Mouse (Mus musculus): Measurements from ENCODE around the gene Cir1. TPM values are rescaled to one million over a fixed set of nuclear protein-coding genes. Genes with fewer than 3 reads are reported as not detected.

The Cir1 gene
- polyA plus RNA-seq, 1 experiment, result 6.6 TPM

- H3K79me2 ChIP-seq (ENCODE audit: control insufficient read depth, insufficient read depth), result no peaks in the 10 kb centered on the region
- TF ChIP-seq POLR2AphosphoS2 (IDR thresholded peaks at IDR 0.05; ENCODE audit: insufficient read length, low read depth) (no peak), POLR2A (IDR thresholded peaks at IDR 0.05; ENCODE audit: insufficient read length, low read depth) (no peak)
- no peak overlapping the region for H3K4me2 ChIP-seq (ENCODE audit: low read depth)
- peaks cover 11% of the 10 kb centered on the region for H3K36me3 ChIP-seq (ENCODE audit: control insufficient read depth, insufficient read depth)
- no peak overlapping the region for H3K4me3 ChIP-seq
- no peak overlapping the region for H3ac ChIP-seq (ENCODE audit: control insufficient read depth, insufficient read length)
- H3K27me3 ChIP-seq (ENCODE audit: control insufficient read depth, insufficient read depth, insufficient read length), result no peaks in the 10 kb centered on the region
Measured at GRCm38 (mm10) chr2:73298841-73299240, 13.7 kb downstream of the Cir1 start.

DNA sequence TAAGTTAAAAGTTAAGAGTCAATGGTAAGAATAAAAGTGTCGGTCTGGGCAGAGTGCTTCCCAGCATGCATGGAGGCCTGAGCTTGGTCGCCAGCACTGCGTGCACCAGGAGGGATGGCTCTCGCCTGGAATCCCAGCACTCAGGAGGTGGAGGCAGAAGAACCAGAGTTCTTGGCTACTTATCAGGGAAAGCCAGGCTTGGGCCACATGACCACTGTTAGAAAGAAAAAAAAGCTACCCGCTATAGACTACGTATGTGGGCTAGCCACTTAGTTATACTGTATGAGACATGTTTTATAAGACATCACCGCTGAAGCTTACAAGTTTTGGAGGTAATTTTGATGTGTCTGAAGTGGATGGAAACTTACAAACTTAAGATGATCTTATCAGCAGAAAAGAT, 14.3 kb downstream of the Cir1 start:
- Histone ChIP-seq H3K79me2 (ENCODE audit: control insufficient read depth, insufficient read depth) (no peaks in the 10 kb centered on the region), H3K4me2 (ENCODE audit: low read depth) (no peak overlapping the region), H3K27me3 (ENCODE audit: control insufficient read depth, insufficient read depth, insufficient read length) (no peaks in the 10 kb centered on the region), H3K36me3 (ENCODE audit: control insufficient read depth, insufficient read depth) (peaks cover 11% of the 10 kb centered on the region), H3K4me3 (no peak overlapping the region), H3ac (ENCODE audit: control insufficient read depth, insufficient read length) (no peak overlapping the region)
- TF ChIP-seq MAX (IDR thresholded peaks at IDR 0.05; ENCODE audit: low read depth) (no peak), POLR2AphosphoS2 (IDR thresholded peaks at IDR 0.05; ENCODE audit: insufficient read length, low read depth) (no peak)

DNA sequence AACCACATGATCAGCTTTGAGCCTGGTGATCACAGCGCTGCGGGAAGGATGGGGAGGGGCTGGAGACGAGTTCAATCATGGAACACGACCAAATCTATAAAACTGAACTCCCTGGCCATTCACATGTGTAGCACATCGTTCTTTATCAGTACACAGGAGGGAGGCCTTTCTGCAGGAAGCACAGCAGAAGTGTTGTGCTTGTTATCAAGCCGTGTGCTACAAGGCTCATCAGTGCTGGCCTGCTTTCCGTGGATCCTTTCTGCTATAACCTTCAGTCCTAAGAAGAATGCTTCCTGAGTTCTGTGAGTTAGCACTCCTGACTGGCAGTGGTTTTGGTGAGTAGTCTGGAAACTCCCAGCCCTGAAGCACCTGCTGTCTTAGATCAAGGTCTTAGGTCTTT, 17.5 kb downstream of the Cir1 start:
- no peak overlapping the region for H3K4me2 ChIP-seq (ENCODE audit: low read depth)
- TF ChIP-seq MYOG (IDR thresholded peaks at IDR 0.05; ENCODE audit: control insufficient read depth in 1 of 3, insufficient read depth in 1 of 3, insufficient read length in 2 of 3, low read depth in 2 of 3) (no peak), MYOD1 (IDR thresholded peaks at IDR 0.05; ENCODE audit: control insufficient read depth in 1 of 3, insufficient read length in 2 of 3, low read depth in 2 of 3) (no peak), USF1 (IDR thresholded peaks at IDR 0.05; ENCODE audit: low read depth) (no peak), SRF (IDR thresholded peaks at IDR 0.05; ENCODE audit: control insufficient read depth, insufficient read length, low read depth) (no peak), POLR2AphosphoS2 (IDR thresholded peaks at IDR 0.05; ENCODE audit: insufficient read length, low read depth) (no peak), TCF12 (IDR thresholded peaks at IDR 0.05; ENCODE audit: insufficient read depth, poor library complexity, severe bottlenecking) (no peak), E2F4 (IDR thresholded peaks at IDR 0.05; ENCODE audit: insufficient read depth) (no peak), POLR2A (IDR thresholded peaks at IDR 0.05; ENCODE audit: insufficient read length, low read depth) (no peak)
- H3K36me3 ChIP-seq (ENCODE audit: control insufficient read depth, insufficient read depth), result peaks cover 4% of the 10 kb centered on the region

GRCm38 (mm10) chr2:73291130-73291529, 21.4 kb downstream of the Cir1 start:
- Histone ChIP-seq H3K79me2 (ENCODE audit: control insufficient read depth, insufficient read depth) (no peaks in the 10 kb centered on the region), H3K4me3 (no peak overlapping the region), H3K4me2 (ENCODE audit: low read depth) (no peak overlapping the region), H3ac (ENCODE audit: control insufficient read depth, insufficient read length) (no peak overlapping the region), H3K36me3 (ENCODE audit: control insufficient read depth, insufficient read depth) (peaks cover 6% of the 10 kb centered on the region), H3K27me3 (ENCODE audit: control insufficient read depth, insufficient read depth, insufficient read length) (no peaks in the 10 kb centered on the region)
- TF ChIP-seq SRF (IDR thresholded peaks at IDR 0.05; ENCODE audit: control insufficient read depth, insufficient read length, low read depth) (no peak), MYOG (IDR thresholded peaks at IDR 0.05; ENCODE audit: control insufficient read depth in 1 of 3, insufficient read depth in 1 of 3, insufficient read length in 2 of 3, low read depth in 2 of 3) (peak in 1 of 3 experiments; percentile 28)

More for the DNA sequence above, 17.5 kb downstream of the Cir1 start:
- Histone ChIP-seq H3ac (ENCODE audit: control insufficient read depth, insufficient read length) (no peak overlapping the region), H3K79me2 (ENCODE audit: control insufficient read depth, insufficient read depth) (no peaks in the 10 kb centered on the region), H3K27me3 (ENCODE audit: control insufficient read depth, insufficient read depth, insufficient read length) (no peaks in the 10 kb centered on the region), H3K4me3 (no peak overlapping the region)

- no peaks in the 10 kb centered on the region for H3K79me2 ChIP-seq (ENCODE audit: control insufficient read depth, insufficient read depth)
- H3K4me3 ChIP-seq, result no peak overlapping the region
- peaks cover 6% of the 10 kb centered on the region for H3K36me3 ChIP-seq (ENCODE audit: control insufficient read depth, insufficient read depth)
- no peak overlapping the region for H3K4me2 ChIP-seq (ENCODE audit: low read depth)
- H3ac ChIP-seq (ENCODE audit: control insufficient read depth, insufficient read length), result no peak overlapping the region
- no peaks in the 10 kb centered on the region for H3K27me3 ChIP-seq (ENCODE audit: control insufficient read depth, insufficient read depth, insufficient read length)
- TF ChIP-seq POLR2A (IDR thresholded peaks at IDR 0.05; ENCODE audit: insufficient read length, low read depth) (no peak), CEBPB (IDR thresholded peaks at IDR 0.05; ENCODE audit: insufficient read depth, poor library complexity, severe bottlenecking) (no peak), REST (IDR thresholded peaks at IDR 0.05; ENCODE audit: insufficient read depth, insufficient read length) (no peak), USF1 (IDR thresholded peaks at IDR 0.05; ENCODE audit: low read depth) (no peak), MYOD1 (IDR thresholded peaks at IDR 0.05; ENCODE audit: control insufficient read depth in 1 of 3, insufficient read length in 2 of 3, low read depth in 2 of 3) (no peak), E2F4 (IDR thresholded peaks at IDR 0.05; ENCODE audit: insufficient read depth) (no peak), SRF (IDR thresholded peaks at IDR 0.05; ENCODE audit: control insufficient read depth, insufficient read length, low read depth) (no peak), POLR2AphosphoS2 (IDR thresholded peaks at IDR 0.05; ENCODE audit: insufficient read length, low read depth) (no peak), MYOG (IDR thresholded peaks at IDR 0.05; ENCODE audit: control insufficient read depth in 1 of 3, insufficient read depth in 1 of 3, insufficient read length in 2 of 3, low read depth in 2 of 3) (no peak), MAX (IDR thresholded peaks at IDR 0.05; ENCODE audit: low read depth) (no peak), TCF3 (IDR thresholded peaks at IDR 0.05; ENCODE audit: insufficient read length, low read depth) (no peak), TCF12 (IDR thresholded peaks at IDR 0.05; ENCODE audit: insufficient read depth, poor library complexity, severe bottlenecking) (no peak)
Measured at GRCm38 (mm10) chr2:73285630-73286029, 26.9 kb downstream of the Cir1 start.

DNA sequence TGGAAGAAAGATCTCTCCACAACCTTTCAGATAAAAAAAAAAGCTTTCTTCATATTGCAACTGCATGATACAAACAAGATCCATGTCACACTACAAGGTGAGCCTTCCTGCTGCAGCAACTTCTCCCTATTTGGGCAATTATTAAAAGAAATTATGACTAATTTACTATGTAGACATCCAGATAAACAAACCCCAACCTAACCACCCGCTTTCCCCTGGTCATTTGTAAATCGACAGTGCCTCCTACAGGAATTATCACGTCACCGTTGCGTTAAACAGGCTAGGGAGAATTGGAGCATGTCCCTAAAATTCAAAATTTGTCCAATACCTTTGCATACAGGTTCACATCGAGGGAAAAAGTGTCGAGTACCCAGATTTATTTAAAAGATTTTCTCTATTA, 30.8 kb downstream of the Cir1 start:
- H3K4me2 ChIP-seq (ENCODE audit: low read depth), result no peak overlapping the region
- H3K27me3 ChIP-seq (ENCODE audit: control insufficient read depth, insufficient read depth, insufficient read length), result peaks cover 8% of the 10 kb centered on the region
- H3K79me2 ChIP-seq (ENCODE audit: control insufficient read depth, insufficient read depth), result no peaks in the 10 kb centered on the region
- H3ac ChIP-seq (ENCODE audit: control insufficient read depth, insufficient read length), result no peak overlapping the region
- peaks cover 3% of the 10 kb centered on the region for H3K36me3 ChIP-seq (ENCODE audit: control insufficient read depth, insufficient read depth)
- H3K4me3 ChIP-seq, result no peak overlapping the region
- TF ChIP-seq CEBPB (IDR thresholded peaks at IDR 0.05; ENCODE audit: insufficient read depth, poor library complexity, severe bottlenecking) (no peak), E2F4 (IDR thresholded peaks at IDR 0.05; ENCODE audit: insufficient read depth) (no peak), SRF (IDR thresholded peaks at IDR 0.05; ENCODE audit: control insufficient read depth, insufficient read length, low read depth) (no peak), MYOD1 (IDR thresholded peaks at IDR 0.05; ENCODE audit: control insufficient read depth in 1 of 3, insufficient read length in 2 of 3, low read depth in 2 of 3) (no peak), TCF3 (IDR thresholded peaks at IDR 0.05; ENCODE audit: insufficient read length, low read depth) (no peak), MAX (IDR thresholded peaks at IDR 0.05; ENCODE audit: low read depth) (no peak)
